In genomic region chr5:27702482-27702881, GRCm38 (mm10) we compare ENCODE assay signal across 17 mouse cellular contexts.
"Had no signal": no experiment of that assay in that cellular context is flagged by ENCODE, and none has a peak within 500 bp of the region (broad histone marks: within the 10 kb centered on the region; RNA-seq: fewer than 3 reads in every experiment).

No protein-coding gene starts in this region.

- H3K4me2 ChIP-seq: kidney, embryonic 15.5 days; liver, embryonic 11.5 days; lung, embryonic 14.5 days; neural tube, embryonic 15.5 days had no signal

- H3K27ac ChIP-seq: kidney, embryonic 15.5 days; left cerebral cortex, adult 2 months; liver, embryonic 14.5 days; macrophage; neural tube, embryonic 15.5 days had no signal

- DNase-seq: kidney, adult 11 months; kidney, adult 8-10 months; kidney, postnatal 10 days; kidney, postnatal 36 days; layer of hippocampus, postnatal 36 days; liver, postnatal 0 days; lung, embryonic 14.5 days; thymus, adult 18-20 months; thymus, postnatal 36 days had no signal

- H3K4me3 ChIP-seq: kidney, embryonic 15.5 days; left cerebral cortex, adult 2 months; myocyte; neural tube, embryonic 15.5 days had no signal

- H3K9ac ChIP-seq: kidney, embryonic 15.5 days; liver, embryonic 14.5 days; liver, postnatal 0 days; lung, embryonic 14.5 days; neural tube, embryonic 15.5 days had no signal

- H3K36me3 ChIP-seq: kidney, embryonic 15.5 days had no signal

- ATAC-seq: liver, postnatal 0 days; lung, postnatal 0 days had no signal

- H3K9me3 ChIP-seq: kidney, embryonic 15.5 days; neural tube, embryonic 15.5 days had no signal

- H3K27me3 ChIP-seq: kidney, embryonic 15.5 days; neural tube, embryonic 15.5 days had no signal
